Comparison of ENCODE assay signal across 13 mouse cellular contexts in genomic region chr8:91323511-91323910, GRCm38 (mm10). TPM values are rescaled to one million over a fixed set of nuclear protein-coding genes. Genes with fewer than 3 reads are reported as not detected.
DNase-seq lines count a peak whose midpoint lies in the region; ATAC-seq lines count a peak whose summit lies in the region.
"Had no signal": no experiment of that assay in that cellular context is flagged by ENCODE, and none has a peak within 500 bp of the region (broad histone marks: within the 10 kb centered on the region; RNA-seq: fewer than 3 reads in every experiment).

No protein-coding gene starts in this region.

- peak; percentile 67 for ATAC-seq in cerebellum, adult (ENCODE audit: insufficient number of reproducible peaks, low FRiP score, low TSS enrichment)
- ATAC-seq in monocyte, adult 5-6 weeks (replicated peaks; ENCODE audit: insufficient number of reproducible peaks, low FRiP score, low TSS enrichment, poor library complexity, severe bottlenecking) = no peak
- ATAC-seq: forebrain, embryonic 15.5 days had no signal

- DNase-seq in cerebellum, postnatal 4 days (ENCODE audit: low spot score in 2 of 2) = no peak
- peak; percentile 28 for DNase-seq in heart, adult 8-10 months (ENCODE audit: low spot score)
- no peak for DNase-seq in heart, postnatal 4 days
- DNase-seq in cerebellum, adult 8-10 months = peak; percentile 29
- DNase-seq in heart, postnatal 10 days = peak; percentile 41 to 42
- no peak for DNase-seq in adrenal gland, adult (ENCODE audit: inconsistent age in 2 of 2, low spot score in 1 of 2)
- DNase-seq: adrenal gland, adult 8-10 months; kidney, adult 9 months; right cerebral cortex, postnatal 4 days; thymus, postnatal 25 days had no signal

- intact Hi-C loops in heart, postnatal 10 days (cut with DNase I) = no loop called here

RNA-seq across cellular contexts. Expression of gene Fto, which starts 10.2 kb away (rescaled TPM):
- 10 to 100 TPM; 59.3 to 70.7 (median 65.1) TPM for total RNA-seq in heart, adult 8-10 months (2022)
- 10 to 100 TPM; 81.5 to 87.0 TPM for total RNA-seq in heart, postnatal 4 days (2021)
- total RNA-seq in heart, postnatal 10 days (2021) = 10 to 100 TPM; 79.7 to 83.3 TPM
- total RNA-seq in monocyte, adult 5-6 weeks (2017) = 12.3 to 36.6 TPM (median 17.9 TPM) in 3 replicates

RNA-seq across cellular contexts. Expression of gene Rpgrip1l, which starts 10.4 kb away (rescaled TPM):
- 1 to 10 TPM; 3.4 to 5.3 (median 4.2) TPM for total RNA-seq in heart, adult 8-10 months (2022)
- total RNA-seq in heart, postnatal 4 days (2021) = 1 to 10 TPM; 3.5 to 4.9 TPM
- total RNA-seq in heart, postnatal 10 days (2021) = 1 to 10 TPM; 2.7 to 5.8 TPM
- 0.53 to 3.9 TPM (median 1.6 TPM) in 3 replicates for total RNA-seq in monocyte, adult 5-6 weeks (2017)

Comparison
In these comparisons a context has a peak if more than half of its experiments do, and no peak if none do; other contexts are left out.
1. DNase-seq: peak in heart, adult 8-10 months (single experiment), cerebellum, adult 8-10 months (single experiment) and heart, postnatal 10 days (2 of 2); none in cerebellum, postnatal 4 days (0 of 2), heart, postnatal 4 days (single experiment) and adrenal gland, adult (0 of 2).